Mouse (Mus musculus) cerebellum, adult 9-10 months (tissue): ENCODE results near the gene Ak4.
A peak's percentile ranks its signal among the peaks of the same experiment; 100 is the strongest.
"Not testable (repeated sequence)": the region's sequence is repeated elsewhere in the genome, so short reads cannot be mapped to it uniquely, and the experiment has no call there.

Source experiments
- DNase-seq: peaks from one replicate; pipeline ENCODE4 v3.0.0; 2022

Ak4 gene

GRCm38 (mm10) chr4:101419151-101419910 is at the start of gene Ak4:
Gene Ak4, plus strand, starts transcription at chr4:101419277.
- DNase-seq: peak; percentile 75

GRCm38 (mm10) chr4:101369738-101370275 is 49.3 kb upstream of the Ak4 start:
- DNase-seq: no peak

GRCm38 (mm10) chr4:101372283-101372682 is 46.8 kb upstream of the Ak4 start:
- no peak for DNase-seq

GRCm38 (mm10) chr4:101372751-101373150 is 46.3 kb upstream of the Ak4 start:
- DNase-seq: no peak

- no peak for DNase-seq
These were observed 45.0 kb upstream of the Ak4 start for GRCm38 (mm10) chr4:101374104-101374503.

- DNase-seq: no peak
These were observed 42.2 kb upstream of the Ak4 start for GRCm38 (mm10) chr4:101376835-101377234.

- DNase-seq: no peak
These were observed 40.8 kb upstream of the Ak4 start for GRCm38 (mm10) chr4:101378241-101378640.

- DNase-seq: no peak
These were observed 40.3 kb upstream of the Ak4 start for GRCm38 (mm10) chr4:101378778-101379177.

GRCm38 (mm10) chr4:101385002-101385401 is 34.1 kb upstream of the Ak4 start:
- peak; percentile 76 for DNase-seq

- no peak for DNase-seq
These were observed 30.8 kb upstream of the Ak4 start for GRCm38 (mm10) chr4:101388246-101388645.

- not testable (repeated sequence) for DNase-seq
These were observed 30.4 kb upstream of the Ak4 start for GRCm38 (mm10) chr4:101388656-101389055.

GRCm38 (mm10) chr4:101392229-101392628 is 26.8 kb upstream of the Ak4 start:
- DNase-seq: peak; percentile 38

GRCm38 (mm10) chr4:101393292-101393711 is 25.8 kb upstream of the Ak4 start:
- no peak for DNase-seq

GRCm38 (mm10) chr4:101395021-101395533 is 24.0 kb upstream of the Ak4 start:
- no peak for DNase-seq

GRCm38 (mm10) chr4:101400025-101400594 is 19.0 kb upstream of the Ak4 start:
- no peak for DNase-seq

- DNase-seq: no peak
These were observed 17.1 kb upstream of the Ak4 start for GRCm38 (mm10) chr4:101401945-101402344.

GRCm38 (mm10) chr4:101404863-101405262 is 14.2 kb upstream of the Ak4 start:
- no peak for DNase-seq

- DNase-seq: no peak
These were observed 12.5 kb upstream of the Ak4 start for GRCm38 (mm10) chr4:101406411-101407196.

GRCm38 (mm10) chr4:101416966-101417365 is 2.1 kb upstream of the Ak4 start:
- DNase-seq: peak; percentile 41

GRCm38 (mm10) chr4:101419911-101420880 is 1.1 kb downstream of the Ak4 start:
- DNase-seq: peak; percentile 38

- peak; percentile 89 for DNase-seq
These were observed 3.9 kb downstream of the Ak4 start for GRCm38 (mm10) chr4:101422996-101423395.

- no peak for DNase-seq
These were observed 4.5 kb downstream of the Ak4 start for GRCm38 (mm10) chr4:101423571-101423970.
